Mouse (Mus musculus): ENCODE results near the gene Apoc2. TPM values are rescaled to one million over a fixed set of nuclear protein-coding genes. Genes with fewer than 3 reads are reported as not detected.
A peak's percentile ranks its signal among the peaks of the same experiment; 100 is the strongest.
"Not testable (repeated sequence)": the region's sequence is repeated elsewhere in the genome, so short reads cannot be mapped to it uniquely, and the experiment has no call there.

Apoc2 gene
- total RNA-seq, 4 experiments from 2014 or later: 0.92 TPM; not detected in 3

DNA sequence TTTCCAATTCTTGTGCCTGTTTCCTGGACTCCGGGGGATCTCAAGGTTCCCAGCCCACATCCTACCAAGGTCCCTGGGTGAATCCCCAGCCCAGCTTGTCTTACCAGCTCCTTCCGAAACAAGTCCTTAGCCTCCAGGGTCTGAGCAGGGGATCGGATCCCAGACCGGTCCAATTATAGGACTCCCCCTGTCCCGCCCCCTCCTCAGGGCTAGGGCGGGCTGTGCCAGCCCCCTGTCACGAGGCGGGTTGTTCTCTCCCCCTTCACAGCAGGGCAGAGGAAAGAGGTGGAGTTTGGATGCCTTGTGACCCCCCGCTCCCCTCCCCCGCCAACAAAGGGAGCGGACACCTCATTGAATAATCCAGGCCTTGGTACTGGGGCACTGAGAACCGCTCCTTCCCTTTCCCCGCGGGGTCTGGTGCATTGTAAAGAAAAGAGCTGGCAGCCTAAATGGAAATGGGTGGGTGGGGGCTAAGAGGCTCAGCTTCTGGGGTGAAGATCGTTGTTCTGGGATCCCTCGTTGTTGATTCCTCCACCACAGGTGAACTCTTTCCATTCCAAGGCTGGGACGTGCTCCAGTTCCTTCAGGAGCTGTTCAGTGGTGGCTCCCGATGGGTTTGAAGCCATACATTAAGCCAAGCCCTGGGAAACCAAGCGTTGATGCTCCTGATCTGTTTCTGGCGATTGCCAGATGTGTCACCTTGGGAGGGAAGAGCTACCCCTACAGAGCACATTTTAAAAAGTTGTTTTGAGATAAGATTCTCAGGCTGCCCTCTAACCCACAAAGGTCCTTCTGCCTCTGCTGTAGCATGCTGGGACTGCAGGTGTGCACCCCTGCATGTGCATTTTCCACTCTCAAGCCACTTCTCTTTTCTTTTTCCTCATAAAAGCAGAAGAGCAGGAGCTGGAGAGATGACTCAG lies 21.4 kb upstream of the Apoc2 start, which contains the start of gene Apoe:
Gene Apoe, minus strand, starts transcription at position 282 of the 920 bp plus-strand sequence.
- peak; percentile 63 for DNase-seq (ENCODE audit: low spot score)

DNA sequence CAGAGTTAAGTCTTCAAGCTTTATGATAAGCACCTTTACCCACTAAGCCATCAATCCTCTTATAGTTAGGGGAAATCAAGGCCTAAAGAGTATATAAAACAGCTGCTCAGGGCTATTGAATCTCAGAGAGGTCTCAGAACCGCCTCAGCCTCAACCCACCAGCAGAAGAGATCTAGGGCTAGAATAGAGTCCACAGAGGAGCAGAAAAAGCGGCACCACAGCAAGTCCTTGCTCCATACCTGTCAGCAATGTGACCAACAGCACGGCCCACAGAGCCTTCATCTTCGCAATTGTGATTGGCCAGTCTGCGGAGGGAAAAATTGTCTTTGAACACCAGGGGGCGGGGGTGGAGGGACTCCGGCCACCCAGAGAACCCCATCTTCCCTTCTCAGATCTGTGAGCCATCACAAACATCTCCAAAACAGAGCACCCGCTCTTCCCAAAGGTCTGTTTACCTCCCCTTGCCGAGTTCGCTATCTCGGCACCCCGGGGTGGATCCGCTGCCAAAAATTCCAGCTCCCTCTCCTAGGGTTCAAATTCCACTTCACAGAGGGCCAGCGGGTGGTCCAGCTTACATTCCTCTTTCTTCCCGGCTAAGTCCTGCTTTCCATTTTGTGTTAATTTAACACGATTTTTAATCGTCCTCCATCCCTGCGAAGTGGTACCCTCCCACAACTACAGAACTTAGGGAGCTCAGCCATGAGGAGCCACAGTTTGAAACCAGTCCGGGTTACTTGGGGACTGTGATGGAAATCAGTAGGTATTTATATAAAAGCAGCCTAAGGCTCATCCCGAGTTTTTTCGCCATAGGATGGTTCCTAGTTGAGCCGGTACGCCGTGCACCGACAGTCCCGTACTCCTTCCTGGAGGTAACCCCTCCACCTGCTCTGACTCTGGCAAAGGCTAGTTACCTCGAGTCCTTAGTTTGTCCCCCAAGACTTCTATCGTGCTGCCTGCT lies 20.5 kb upstream of the Apoc2 start:
- no peak for DNase-seq (ENCODE audit: low spot score)

DNA sequence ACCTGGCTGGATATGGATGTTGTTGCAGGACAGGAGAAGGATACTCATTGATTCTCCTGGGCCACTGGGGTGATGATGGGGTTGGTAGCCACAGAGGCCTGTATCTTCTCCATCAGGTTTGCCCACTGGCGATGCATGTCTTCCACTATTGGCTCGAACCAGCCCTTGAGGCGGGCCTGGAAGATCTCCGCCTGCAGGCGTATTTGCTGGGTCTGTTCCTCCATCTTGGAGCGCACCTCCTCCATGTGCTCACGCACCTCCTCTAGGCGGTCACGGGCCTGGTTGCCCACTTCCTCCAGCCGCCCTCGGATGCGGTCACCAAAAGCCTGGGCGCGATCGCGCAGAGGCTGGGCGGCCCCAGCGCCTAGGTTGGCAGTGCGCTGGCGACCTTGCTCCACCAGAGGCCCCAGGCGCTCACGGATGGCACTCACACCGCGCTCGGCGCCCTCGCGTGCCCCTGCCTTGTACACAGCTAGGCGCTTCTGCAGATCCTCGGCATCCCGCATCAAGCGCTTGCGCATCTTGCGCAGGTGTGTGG lies 18.7 kb upstream of the Apoc2 start:
- no peak for DNase-seq (ENCODE audit: low spot score)

DNA sequence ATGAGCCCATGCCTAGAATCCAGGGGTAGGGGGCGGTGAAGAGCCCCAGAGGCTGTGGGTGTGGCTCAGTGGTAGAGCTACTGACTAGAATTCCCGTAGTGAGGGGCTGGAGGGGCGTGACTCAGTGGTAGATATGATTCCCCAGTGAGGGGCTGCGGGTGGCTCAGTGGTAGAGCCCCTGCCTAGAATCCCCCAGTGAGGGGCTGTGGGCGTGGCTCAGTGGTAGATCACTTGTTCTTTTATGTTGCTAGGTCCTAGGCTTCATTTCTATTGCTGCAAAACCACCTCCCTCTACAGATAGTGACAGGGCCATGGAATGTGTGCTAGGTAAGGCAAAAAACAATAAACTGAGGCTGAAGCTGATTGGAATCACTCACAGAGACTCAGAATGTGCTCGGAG lies 18.1 kb upstream of the Apoc2 start:
- DNase-seq (ENCODE audit: low spot score): no peak

DNA sequence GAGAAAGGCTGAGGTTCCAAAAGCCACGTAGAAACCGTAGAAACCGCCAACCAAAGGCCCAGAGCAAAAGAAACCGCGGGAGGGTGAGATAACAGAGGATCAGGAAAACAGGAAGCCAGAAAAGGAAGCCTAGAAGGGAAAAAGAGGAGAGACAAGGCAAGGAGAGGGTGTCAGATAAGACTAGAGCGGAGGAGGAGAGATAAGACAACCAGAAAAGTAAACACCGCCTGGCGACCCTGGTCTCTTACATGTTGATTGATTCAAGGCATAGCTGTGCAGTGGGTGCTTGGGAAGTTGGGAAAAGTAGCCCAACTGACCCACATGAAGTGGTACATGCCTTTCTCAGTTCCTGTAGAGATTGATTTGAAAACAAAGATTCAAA lies 17.5 kb upstream of the Apoc2 start:
- no peak for DNase-seq (ENCODE audit: low spot score)

DNA sequence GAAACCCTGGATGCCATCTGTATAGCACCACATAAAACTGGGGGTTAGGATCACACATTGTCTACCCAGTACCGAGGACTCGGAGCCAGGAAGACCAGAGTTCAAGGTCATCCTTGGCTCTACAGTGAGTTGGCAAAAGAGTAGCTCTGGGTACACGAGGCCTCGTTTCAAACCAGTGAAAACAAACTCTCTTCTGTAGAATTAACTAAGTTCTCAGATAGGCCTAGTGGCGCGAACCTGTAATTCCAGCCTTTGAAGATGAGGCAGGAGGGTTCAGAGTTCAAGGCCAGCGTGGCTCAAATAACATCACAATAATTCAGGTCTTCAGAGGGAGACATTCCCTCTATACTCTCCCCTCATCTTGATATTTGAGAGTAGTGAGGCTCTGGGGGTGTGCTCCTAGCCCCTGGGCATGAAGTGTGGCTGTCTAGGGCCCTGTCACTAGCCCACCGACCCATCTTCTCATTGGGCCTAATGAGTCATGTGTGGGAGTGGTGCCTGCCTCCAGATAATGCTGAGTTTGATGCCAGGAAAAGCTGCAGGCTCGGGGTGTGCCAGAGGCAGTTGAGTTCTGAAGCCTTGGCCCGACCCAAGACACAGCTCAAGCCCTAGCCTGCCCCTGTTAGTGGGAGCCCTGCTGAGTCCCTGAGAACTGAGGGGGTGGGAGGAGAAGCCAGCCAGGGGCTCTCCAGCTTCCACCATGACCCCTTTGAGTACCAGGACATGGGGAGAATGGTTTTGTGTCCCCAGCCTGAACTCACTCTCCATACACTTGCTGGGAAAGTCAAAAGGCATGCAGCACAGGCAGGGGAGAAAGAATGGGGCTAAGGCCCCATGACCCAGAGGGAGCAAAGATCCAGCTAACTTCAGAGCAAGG lies 16.8 kb upstream of the Apoc2 start:
- no peak for DNase-seq (ENCODE audit: low spot score)

DNA sequence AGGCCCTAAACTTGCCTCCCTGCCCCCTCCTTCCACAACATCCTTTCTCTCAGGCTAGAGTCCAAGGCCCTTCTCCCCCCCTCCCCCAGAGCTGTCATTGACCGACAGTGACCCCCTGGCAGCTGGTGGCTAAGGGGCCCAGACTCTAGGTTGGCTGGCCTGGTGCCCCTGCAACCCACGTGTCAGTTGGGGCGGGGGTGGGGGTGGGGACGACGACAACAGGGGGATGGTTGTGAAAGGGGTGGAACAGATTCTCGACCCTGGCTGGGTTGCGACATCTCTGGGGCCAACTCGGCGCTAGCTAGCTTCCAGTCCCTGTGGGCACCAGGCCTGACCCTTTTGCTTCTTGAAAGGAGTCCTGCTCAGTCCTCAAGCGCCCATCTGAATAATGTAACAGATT lies 15.7 kb upstream of the Apoc2 start:
- no peak for DNase-seq (ENCODE audit: low spot score)

DNA sequence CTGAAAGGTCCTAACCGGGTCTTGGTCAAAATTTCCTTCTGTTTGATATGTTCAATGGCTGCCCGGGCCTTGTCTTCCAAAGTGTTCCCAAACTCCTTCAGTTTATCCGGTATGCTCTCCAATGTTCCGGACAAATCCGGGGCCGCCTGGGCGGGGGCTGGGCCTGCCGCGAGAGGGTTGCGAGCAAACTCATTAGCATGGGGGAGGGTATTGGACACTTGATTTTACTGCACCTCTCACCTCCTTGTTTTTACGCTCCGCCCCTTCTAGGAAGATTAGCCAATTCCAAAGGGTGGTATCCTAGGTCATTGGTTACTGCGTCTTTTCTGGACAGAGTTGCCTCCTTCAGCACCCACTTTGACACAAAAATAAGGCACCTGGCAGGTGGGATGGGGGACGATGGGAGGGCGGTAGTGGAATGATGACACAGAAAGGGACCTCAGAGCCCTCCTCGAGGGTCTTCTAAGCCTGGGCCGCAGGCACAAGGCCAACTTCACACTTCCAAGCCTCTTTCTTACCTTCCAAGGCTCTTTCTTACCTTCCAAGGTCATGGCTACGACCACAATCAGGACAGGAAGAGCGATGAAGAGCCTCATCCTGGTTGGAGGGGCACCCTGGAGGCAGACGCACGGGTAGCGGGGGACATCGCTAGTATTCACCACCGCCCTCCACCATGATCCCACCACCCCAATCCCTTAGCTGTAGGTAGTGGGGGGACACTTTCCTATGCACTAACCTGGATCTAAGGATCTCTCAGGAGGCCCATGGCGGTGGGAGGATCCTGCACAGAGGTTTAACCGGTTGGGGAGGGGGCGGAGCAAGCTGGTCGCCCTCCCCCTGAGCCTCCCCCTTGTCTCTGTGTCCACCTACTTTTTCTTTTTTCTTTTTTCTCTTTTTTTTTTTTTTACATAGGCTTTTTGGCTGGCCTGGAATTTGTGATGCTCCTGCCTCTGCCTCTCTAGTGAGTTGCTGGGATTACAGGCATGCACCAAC lies 14.4 kb upstream of the Apoc2 start, which contains the start of gene Apoc1:
Gene Apoc1, minus strand, starts transcription at position 788 of the 993 bp plus-strand sequence.
- DNase-seq (ENCODE audit: low spot score): no peak

DNA sequence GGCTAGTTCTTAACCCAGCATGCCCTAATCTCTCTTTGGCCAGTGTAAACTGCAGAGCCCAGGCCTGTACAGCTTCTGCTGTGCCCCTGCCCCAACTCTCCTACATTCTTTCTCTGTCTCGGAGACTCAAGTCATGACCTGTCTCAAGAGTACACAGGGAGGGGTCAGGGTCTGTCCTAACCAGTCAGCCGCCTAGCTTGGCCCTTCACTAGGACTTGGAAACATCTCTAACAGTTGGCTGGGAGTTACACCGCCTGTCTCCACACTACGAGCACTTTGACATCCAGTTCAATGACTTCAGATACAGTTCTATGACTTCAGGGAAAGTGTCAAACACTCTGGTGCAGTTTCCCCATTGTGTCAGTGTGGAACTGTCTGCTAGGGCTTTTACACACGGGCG lies 13.7 kb upstream of the Apoc2 start:
- no peak for DNase-seq (ENCODE audit: low spot score)

DNA sequence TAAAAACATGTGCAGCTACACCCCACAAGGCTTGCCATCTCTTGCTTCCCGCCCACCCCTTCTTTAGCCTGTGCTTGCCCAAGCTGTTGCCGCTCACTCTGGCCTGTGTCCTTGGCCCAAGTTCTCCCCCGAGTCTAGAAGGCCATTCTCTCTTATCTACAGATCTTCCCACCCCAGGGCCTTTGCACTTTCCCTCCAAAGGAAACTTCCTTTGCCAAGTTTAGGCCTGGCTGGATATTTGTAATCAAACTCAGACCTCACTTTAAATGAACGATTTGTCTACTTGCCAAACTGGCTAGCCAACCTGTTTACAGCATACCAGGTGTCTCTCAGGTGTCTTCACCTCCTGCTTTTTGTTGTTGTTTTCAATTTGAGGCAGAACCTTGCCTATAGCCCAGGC lies 13.1 kb upstream of the Apoc2 start:
- DNase-seq (ENCODE audit: low spot score): no peak

DNA sequence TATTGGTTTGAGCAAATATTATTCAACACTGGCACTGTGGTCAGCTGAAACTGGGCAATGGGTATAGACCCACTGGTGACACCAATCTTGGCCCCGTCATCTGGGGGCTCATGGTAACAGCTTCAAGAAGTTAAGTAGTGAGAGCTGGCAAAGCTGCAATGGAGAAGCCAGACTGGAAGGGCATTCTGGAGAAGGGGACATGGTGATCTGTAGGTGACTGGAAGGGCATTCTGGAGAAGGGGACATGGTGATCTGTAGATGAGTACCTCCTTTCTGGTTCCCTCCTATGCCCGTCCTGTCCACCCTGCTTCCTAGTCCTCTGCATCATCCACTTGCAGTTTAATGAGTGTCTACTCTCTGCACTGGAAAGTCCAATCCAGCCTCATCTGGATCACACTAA lies 10.9 kb upstream of the Apoc2 start:
- DNase-seq (ENCODE audit: low spot score): no peak

DNA sequence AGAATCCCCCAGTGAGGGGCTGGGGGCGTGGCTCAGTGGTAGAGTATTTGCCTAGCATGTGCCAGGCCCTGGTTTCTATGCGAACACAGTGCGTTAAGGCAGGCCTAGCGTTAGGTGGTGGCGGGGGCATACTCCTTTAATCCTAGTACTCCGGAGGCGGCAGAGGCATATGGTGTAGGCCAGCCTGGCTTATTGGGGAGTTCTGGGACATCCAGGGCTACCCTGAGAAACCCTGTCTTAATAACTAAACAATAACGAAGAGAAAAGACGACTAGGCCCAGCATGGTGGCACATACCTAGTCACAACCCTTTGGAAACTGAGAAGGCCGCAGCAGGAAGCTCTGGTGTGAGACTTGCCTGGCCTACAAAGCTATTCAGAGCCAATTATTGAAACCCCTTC lies 10.4 kb upstream of the Apoc2 start:
- no peak for DNase-seq (ENCODE audit: low spot score)

DNA sequence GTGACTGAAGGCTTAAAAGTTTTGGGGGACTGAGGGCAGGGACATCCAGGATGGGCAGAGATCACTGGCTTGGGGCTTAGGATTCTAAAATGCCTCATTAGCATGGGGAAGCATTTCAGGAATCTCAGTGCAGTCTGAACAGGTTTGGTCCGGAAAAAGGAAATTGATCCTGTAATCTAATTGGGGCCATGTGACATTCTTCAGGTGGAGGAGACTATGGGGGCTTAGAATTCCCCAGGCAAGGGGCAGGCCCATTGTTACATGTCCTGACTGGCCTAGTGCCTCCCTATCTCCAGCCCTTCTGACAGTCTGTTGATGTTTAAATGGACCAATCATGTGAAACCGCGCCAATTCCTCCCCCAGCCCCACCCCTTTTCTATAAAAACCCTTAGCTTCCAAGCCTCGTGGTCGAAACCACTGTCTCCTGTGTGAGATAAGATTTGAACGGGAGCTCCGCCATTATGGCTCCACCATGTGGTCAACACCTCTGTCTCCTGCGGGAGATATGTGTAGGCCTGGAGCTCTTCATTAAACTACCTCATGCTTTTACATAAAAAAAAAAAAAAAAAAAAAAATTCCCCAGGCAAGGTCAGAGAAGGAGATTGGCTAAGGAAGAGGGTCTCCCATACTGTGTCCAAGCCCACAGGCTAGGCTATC lies 9.3 kb upstream of the Apoc2 start:
- not testable (repeated sequence) for DNase-seq (ENCODE audit: low spot score)

DNA sequence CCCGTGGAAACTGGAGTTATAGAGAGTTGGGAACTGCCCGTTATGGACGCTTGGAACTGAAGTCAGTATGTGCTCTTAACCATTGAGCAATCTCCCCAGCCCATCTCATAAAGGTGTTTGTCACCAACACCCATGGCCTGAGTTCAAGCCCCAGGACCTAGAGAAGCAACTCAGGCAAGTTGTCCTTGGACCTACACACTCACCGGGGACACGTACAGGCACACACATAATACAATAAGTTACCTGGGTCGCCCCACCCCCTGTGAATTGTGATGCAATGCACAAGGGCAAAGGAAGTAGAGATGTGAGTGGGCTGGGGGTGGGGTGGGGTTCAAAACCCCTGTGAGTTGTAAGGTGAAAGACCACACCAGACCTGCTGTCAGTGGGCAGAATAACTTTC lies 8.8 kb upstream of the Apoc2 start:
- DNase-seq (ENCODE audit: low spot score): no peak

DNA sequence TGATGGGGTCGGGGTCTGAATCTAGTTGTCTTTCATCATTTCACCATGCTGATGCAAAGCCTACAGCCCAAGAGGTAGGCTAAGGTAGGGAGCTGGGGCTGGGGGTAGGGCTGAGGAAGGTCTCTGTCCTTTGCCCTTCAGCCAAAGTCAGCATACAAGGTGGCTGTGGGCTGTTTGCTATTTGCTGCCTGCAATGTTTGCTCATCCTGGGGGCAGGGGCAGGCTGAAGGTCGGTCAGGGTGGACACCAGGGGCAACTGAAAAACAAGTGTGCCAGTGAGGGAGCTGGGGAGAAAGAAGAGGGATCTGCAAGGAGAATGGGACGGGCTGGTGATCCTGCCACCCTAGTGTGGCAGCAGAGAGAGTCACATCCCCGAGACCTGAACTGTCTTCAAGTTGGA lies 7.6 kb upstream of the Apoc2 start:
- no peak for DNase-seq (ENCODE audit: low spot score)

DNA sequence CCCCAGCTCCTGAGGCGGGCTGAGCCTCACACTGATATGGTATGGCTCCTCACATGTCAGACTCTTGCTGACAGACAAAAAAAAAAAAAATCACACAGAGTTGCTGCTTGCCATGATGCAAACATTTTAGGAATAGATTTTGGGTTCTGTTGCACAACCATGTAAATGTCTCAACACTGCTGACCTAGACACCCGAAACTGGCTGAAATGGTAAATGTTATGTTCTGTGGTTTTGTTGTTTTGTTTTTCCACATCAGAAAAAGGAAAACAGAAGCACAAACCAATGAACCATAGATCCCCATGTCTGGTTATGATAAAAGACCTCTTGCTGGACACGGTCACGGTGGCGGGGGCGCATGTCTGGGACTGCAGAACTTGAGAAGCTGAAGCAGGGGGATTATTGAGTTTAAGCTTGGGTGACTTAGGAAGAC lies 6.0 kb upstream of the Apoc2 start:
- no peak for DNase-seq (ENCODE audit: low spot score)

DNA sequence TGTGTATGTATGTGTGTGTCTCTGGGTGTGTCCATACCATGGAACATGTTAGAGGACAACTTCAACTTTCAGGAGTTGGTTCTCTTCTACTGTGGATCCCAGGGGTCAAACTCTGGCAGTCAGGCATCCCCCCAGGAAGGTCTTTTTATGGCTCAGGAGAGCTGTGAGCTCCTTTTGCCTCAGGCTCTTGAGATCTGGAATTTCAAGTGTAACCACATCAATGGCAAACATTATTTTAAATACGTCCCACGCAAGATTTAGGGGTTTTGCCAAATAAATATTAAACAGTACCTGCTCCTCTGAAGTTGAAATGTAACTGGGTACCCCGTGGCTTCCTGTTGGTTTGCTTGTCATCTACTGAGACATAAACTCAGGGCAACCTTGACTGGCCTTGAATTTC lies 5.2 kb upstream of the Apoc2 start:
- no peak for DNase-seq (ENCODE audit: low spot score)

DNA sequence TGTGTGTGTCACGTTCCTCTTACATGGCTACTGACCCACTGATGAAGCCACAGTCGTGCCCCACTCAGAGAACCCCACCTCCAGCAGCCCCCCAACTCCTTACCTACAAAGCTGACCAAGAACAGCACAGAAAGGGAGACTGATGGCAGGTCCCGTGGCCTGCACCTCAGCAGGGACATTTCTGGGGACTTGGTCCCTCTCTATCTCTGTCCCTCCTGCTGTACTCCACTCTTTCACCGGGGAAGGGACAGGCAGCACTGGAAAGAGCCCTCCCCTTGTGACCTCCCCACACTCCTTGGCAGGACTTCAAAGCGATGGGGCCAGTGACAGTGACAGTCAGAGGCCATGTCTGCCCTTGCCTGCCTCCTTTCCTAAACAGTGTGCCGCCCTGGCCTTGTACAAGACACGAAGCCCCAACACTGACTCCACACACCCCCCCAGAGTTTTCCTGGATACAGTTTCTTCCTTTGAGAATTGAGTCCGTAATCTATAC lies 3.5 kb upstream of the Apoc2 start, which contains the start of the genes Gm44805 and Apoc4:
Gene Gm44805, minus strand, starts transcription at position 222 of the 493 bp plus-strand sequence.
Gene Apoc4, minus strand, starts transcription at position 278 of the 493 bp plus-strand sequence.
- DNase-seq (ENCODE audit: low spot score): no peak

DNA sequence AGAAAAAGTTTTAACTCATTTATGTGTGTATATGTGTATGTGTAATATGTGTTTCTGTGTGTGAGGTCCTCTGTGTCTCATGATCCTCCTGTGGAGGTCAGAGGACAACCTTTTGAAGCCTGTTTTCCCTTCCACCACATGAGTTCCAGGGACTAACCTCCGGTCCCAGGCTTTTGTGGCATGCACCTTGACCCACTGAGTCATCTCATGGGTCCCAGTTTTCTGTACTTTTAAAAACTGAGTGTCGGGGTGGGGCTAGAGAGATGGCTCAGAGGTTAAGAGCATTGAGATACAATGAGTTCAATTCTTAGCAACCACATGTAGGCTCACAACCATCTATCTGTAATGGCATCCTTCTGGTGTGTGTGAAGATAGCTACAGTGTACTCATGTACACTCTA lies 3.0 kb upstream of the Apoc2 start:
- no peak for DNase-seq (ENCODE audit: low spot score)
